Mouse (Mus musculus) embryonic facial prominence, embryonic 11.5 days (tissue): ENCODE measurements around the gene Togaram2. TPM values are rescaled to one million over a fixed set of nuclear protein-coding genes. Genes with fewer than 3 reads are reported as not detected.

ENCODE experiments used
- ATAC-seq: fragments of 200-750 bp; cut with Nextera tagmentation; replicated peaks from 2 replicates; pipeline ENCODE4 v1.8.0; 2017; ENCODE audit warnings: low read depth; ENCODE audit not compliant: insufficient number of reproducible peaks, low FRiP score, low TSS enrichment
- DNase-seq: peaks from one replicate; pipeline ENCODE4 v3.0.0-alpha.2; 2015; ENCODE audit warnings: low spot score
- H3K27ac ChIP-seq: fragments of 300-500 bp; sonication (generic); replicated peaks from 2 replicates; pipeline ENCODE4 v1.5.1; 2014; ENCODE audit warnings: mild to moderate bottlenecking, low read depth, low read length, control low read depth
- H3K27me3 ChIP-seq: fragments of 300-500 bp; sonication (generic); 2 replicates; pipeline ENCODE4 v1.6.1; 2014; ENCODE audit warnings: mild to moderate bottlenecking, low read length, moderate library complexity, mixed read lengths; ENCODE audit not compliant: control insufficient read depth, insufficient read depth
- H3K36me3 ChIP-seq: fragments of 300-500 bp; sonication (generic); replicated peaks from 2 replicates; pipeline ENCODE4 v1.6.1; 2014; ENCODE audit warnings: low read depth, mild to moderate bottlenecking, low read length, moderate library complexity, mixed read lengths; ENCODE audit not compliant: control insufficient read depth, insufficient read depth
- H3K4me1 ChIP-seq: fragments of 300-500 bp; sonication (generic); 2 replicates; pipeline ENCODE4 v1.6.1; 2014; ENCODE audit warnings: low read length, mixed read lengths; ENCODE audit not compliant: control insufficient read depth, insufficient read depth
- H3K4me2 ChIP-seq: fragments of 300-500 bp; sonication (generic); 2 replicates; pipeline ENCODE4 v1.6.1; 2014; ENCODE audit warnings: low read depth, mild to moderate bottlenecking, control low read depth, low read length, moderate library complexity
- H3K4me3 ChIP-seq: fragments of 300-500 bp; sonication (generic); 2 replicates; pipeline ENCODE4 v1.5.1; 2014; ENCODE audit warnings: low read depth, low read length, control low read depth
- H3K9ac ChIP-seq: fragments of 300-500 bp; sonication (generic); replicated peaks from 2 replicates; pipeline ENCODE4 v1.6.1; 2014; ENCODE audit warnings: mild to moderate bottlenecking, control low read depth, low read length
- H3K9me3 ChIP-seq: fragments of 300-500 bp; sonication (generic); replicated peaks from 2 replicates; pipeline ENCODE4 v1.6.1; 2016; ENCODE audit warnings: mild to moderate bottlenecking, low read length, inconsistent platforms, mixed read lengths; ENCODE audit not compliant: control insufficient read depth
- WGBS: fragments of 180-500 bp; shearing (Covaris S2); extraction: QIAGEN DNeasy Blood & Tissue Kit; methylation state at CpG from one replicate; pipeline ENCODE4 v1.1.7; 2014; 5-methylcytosine and 5-hydroxymethylcytosine counted together
- polyA plus RNA-seq: library from polyadenylated mRNA; unstranded; fragments of >200 nt; fragmentation: Nextera tagmentation; extraction: Ambion mirVana; gene quantifications from 2 replicates; pipeline ENCODE4 v1.2.1, GENCODE M21; 2014

Gene Togaram2
- polyA plus RNA-seq, 1 experiment from 2014 or later: not detected

- Histone ChIP-seq H3K4me3 (no peak overlapping the region), H3K9me3 (no peaks in the 10 kb centered on the region), H3K4me1 (no peaks in the 10 kb centered on the region), H3K27me3 (no peaks in the 10 kb centered on the region), H3K4me2 (no peak overlapping the region), H3K9ac (no peak overlapping the region), H3K27ac (no peak overlapping the region), H3K36me3 (no peaks in the 10 kb centered on the region)
- DNase-seq: no peak
- WGBS: 75% methylated on average over 4 of the region's 4 CpGs
- ATAC-seq: no peak
Measured at GRCm38 (mm10) chr17:71774173-71774572, 101.1 kb downstream of the Togaram2 start.

- H3K27me3 ChIP-seq: no peaks in the 10 kb centered on the region
- H3K36me3 ChIP-seq: no peaks in the 10 kb centered on the region
- H3K9me3 ChIP-seq: no peaks in the 10 kb centered on the region
- no peak overlapping the region for H3K4me3 ChIP-seq
- DNase-seq (no peak), ATAC-seq (no peak)
- WGBS: 83% methylated on average over 4 of the region's 4 CpGs
- no peaks in the 10 kb centered on the region for H3K4me1 ChIP-seq
- H3K27ac ChIP-seq: no peak overlapping the region
- no peak overlapping the region for H3K4me2 ChIP-seq
- H3K9ac ChIP-seq: no peak overlapping the region
Measured at GRCm38 (mm10) chr17:71775279-71775678, 102.2 kb downstream of the Togaram2 start.

DNA sequence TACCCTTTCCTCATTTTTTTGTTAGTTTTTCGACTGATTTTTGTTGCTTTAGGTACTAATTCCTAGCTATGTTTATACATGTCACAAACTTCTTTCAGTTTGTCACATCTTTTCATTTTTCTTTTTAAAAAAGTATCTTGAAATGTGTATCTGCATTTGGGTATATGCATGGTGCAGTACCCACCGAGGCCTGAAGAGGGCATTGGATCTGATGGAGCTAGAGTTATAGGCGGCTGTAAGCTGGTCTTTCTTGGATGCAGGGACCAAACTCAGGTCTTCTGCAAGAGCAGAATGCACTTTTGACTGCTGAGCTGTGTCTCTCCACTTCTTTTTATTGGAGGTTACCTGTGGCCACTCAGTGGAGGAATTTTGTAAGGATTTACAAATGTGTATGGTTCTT, 105.6 kb downstream of the Togaram2 start:
- no peak overlapping the region for H3K27ac ChIP-seq
- H3K27me3 ChIP-seq: no peaks in the 10 kb centered on the region; the same call in 1 of the 2 replicates
- no peaks in the 10 kb centered on the region for H3K36me3 ChIP-seq
- no peak overlapping the region for H3K4me3 ChIP-seq
- ATAC-seq: no peak
- H3K9me3 ChIP-seq: no peaks in the 10 kb centered on the region
- H3K4me1 ChIP-seq: no peaks in the 10 kb centered on the region
- 79% methylated on average over 3 of the region's 3 CpGs for WGBS
- DNase-seq: no peak
- H3K9ac ChIP-seq: no peak overlapping the region
- no peak overlapping the region for H3K4me2 ChIP-seq

Other genes with a start within 250 kb of the Togaram2 start
- gene Gm4707, start 213.3 kb upstream of the Togaram2 start, polyA plus RNA-seq: 1.5 and 1.6 TPM in 2 replicates
- gene Smchd1, start 197.9 kb upstream of the Togaram2 start, polyA plus RNA-seq: 87.8 and 90.7 TPM in 2 replicates
- gene Ndc80, start 146.4 kb upstream of the Togaram2 start, polyA plus RNA-seq: 60.9 and 76.3 TPM in 2 replicates
- 0.74 and 1.4 TPM in 2 replicates for gene Spdya, start 121.2 kb upstream of the Togaram2 start, polyA plus RNA-seq
- gene Wdr43, start 57.4 kb upstream of the Togaram2 start, polyA plus RNA-seq: 104 and 113 TPM in 2 replicates
- gene Pcare, start 79.6 kb downstream of the Togaram2 start, polyA plus RNA-seq: not detected in 2 replicates
- 4.4 and 5.0 TPM in 2 replicates for gene Clip4, start 95.2 kb downstream of the Togaram2 start, polyA plus RNA-seq